Mouse (Mus musculus): ENCODE results near the gene Olfr1135. TPM values are rescaled to one million over a fixed set of nuclear protein-coding genes. Genes with fewer than 3 reads are reported as not detected.

Olfr1135 gene
- total and polyA plus RNA-seq, 3 experiments: not detected

Other genes with a start within 250 kb of the Olfr1135 start
Only the 20 nearest of the 26 such genes appear.
- not detected in 2 replicates for gene Pramel7, start 176.6 kb downstream of the Olfr1135 start, total RNA-seq (2012; rRNA removed)
- not detected in 2 replicates for gene Pramel7, start 176.6 kb downstream of the Olfr1135 start, total RNA-seq (2014; rRNA removed)
- not detected in 2 replicates for gene Pramel7, start 176.6 kb downstream of the Olfr1135 start, polyA plus RNA-seq (2012; ENCODE audit: insufficient read length, low read depth)
- gene Pramel6, start 167.1 kb downstream of the Olfr1135 start, total RNA-seq (2012; rRNA removed): not detected in 2 replicates
- not detected in 2 replicates for gene Pramel6, start 167.1 kb downstream of the Olfr1135 start, total RNA-seq (2014; rRNA removed)
- not detected in 2 replicates for gene Pramel6, start 167.1 kb downstream of the Olfr1135 start, polyA plus RNA-seq (2012; ENCODE audit: insufficient read length, low read depth)
- gene Olfr153, start 141.9 kb downstream of the Olfr1135 start, total RNA-seq (2012; rRNA removed): not detected in 2 replicates
- gene Olfr153, start 141.9 kb downstream of the Olfr1135 start, total RNA-seq (2014; rRNA removed): not detected in 2 replicates
- gene Olfr153, start 141.9 kb downstream of the Olfr1135 start, polyA plus RNA-seq (2012; ENCODE audit: insufficient read length, low read depth): not detected in 2 replicates
- not detected in 2 replicates for gene Olfr1128, start 128.1 kb downstream of the Olfr1135 start, total RNA-seq (2012; rRNA removed)
- gene Olfr1128, start 128.1 kb downstream of the Olfr1135 start, total RNA-seq (2014; rRNA removed): not detected in 2 replicates
- gene Olfr1128, start 128.1 kb downstream of the Olfr1135 start, polyA plus RNA-seq (2012; ENCODE audit: insufficient read length, low read depth): not detected in 2 replicates
- not detected in 2 replicates for gene Olfr1129, start 99.8 kb downstream of the Olfr1135 start, total RNA-seq (2012; rRNA removed)
- not detected in 2 replicates for gene Olfr1129, start 99.8 kb downstream of the Olfr1135 start, total RNA-seq (2014; rRNA removed)
- 0.17 TPM in 1 of 2 replicates, not detected in the other for gene Olfr1129, start 99.8 kb downstream of the Olfr1135 start, polyA plus RNA-seq (2012; ENCODE audit: insufficient read length, low read depth)
- not detected in 2 replicates for gene Olfr1130, start 67.5 kb downstream of the Olfr1135 start, total RNA-seq (2012; rRNA removed)
- gene Olfr1130, start 67.5 kb downstream of the Olfr1135 start, total RNA-seq (2014; rRNA removed): not detected in 2 replicates
- not detected in 2 replicates for gene Olfr1130, start 67.5 kb downstream of the Olfr1135 start, polyA plus RNA-seq (2012; ENCODE audit: insufficient read length, low read depth)
- not detected in 2 replicates for gene Olfr1131, start 46.6 kb downstream of the Olfr1135 start, total RNA-seq (2012; rRNA removed)
- gene Olfr1131, start 46.6 kb downstream of the Olfr1135 start, total RNA-seq (2014; rRNA removed): not detected in 2 replicates
- gene Olfr1131, start 46.6 kb downstream of the Olfr1135 start, polyA plus RNA-seq (2012; ENCODE audit: insufficient read length, low read depth): not detected in 2 replicates
- gene Olfr1132, start 36.1 kb downstream of the Olfr1135 start, total RNA-seq (2012; rRNA removed): not detected in 2 replicates
- gene Olfr1132, start 36.1 kb downstream of the Olfr1135 start, total RNA-seq (2014; rRNA removed): not detected in 2 replicates
- not detected in 2 replicates for gene Olfr1132, start 36.1 kb downstream of the Olfr1135 start, polyA plus RNA-seq (2012; ENCODE audit: insufficient read length, low read depth)
- not detected in 2 replicates for gene Olfr1133, start 26.3 kb downstream of the Olfr1135 start, total RNA-seq (2012; rRNA removed)
- not detected in 2 replicates for gene Olfr1133, start 26.3 kb downstream of the Olfr1135 start, total RNA-seq (2014; rRNA removed)
- gene Olfr1133, start 26.3 kb downstream of the Olfr1135 start, polyA plus RNA-seq (2012; ENCODE audit: insufficient read length, low read depth): not detected in 2 replicates
- gene Olfr1134, start 15.2 kb downstream of the Olfr1135 start, total RNA-seq (2012; rRNA removed): not detected in 2 replicates
- not detected in 2 replicates for gene Olfr1134, start 15.2 kb downstream of the Olfr1135 start, total RNA-seq (2014; rRNA removed)
- gene Olfr1134, start 15.2 kb downstream of the Olfr1135 start, polyA plus RNA-seq (2012; ENCODE audit: insufficient read length, low read depth): not detected in 2 replicates
- not detected in 2 replicates for gene Olfr1136, start 20.3 kb upstream of the Olfr1135 start, total RNA-seq (2012; rRNA removed)
- not detected in 2 replicates for gene Olfr1136, start 20.3 kb upstream of the Olfr1135 start, total RNA-seq (2014; rRNA removed)
- not detected in 2 replicates for gene Olfr1136, start 20.3 kb upstream of the Olfr1135 start, polyA plus RNA-seq (2012; ENCODE audit: insufficient read length, low read depth)
- gene Olfr1137, start 39.5 kb upstream of the Olfr1135 start, total RNA-seq (2012; rRNA removed): not detected in 2 replicates
- not detected in 2 replicates for gene Olfr1137, start 39.5 kb upstream of the Olfr1135 start, total RNA-seq (2014; rRNA removed)
- gene Olfr1137, start 39.5 kb upstream of the Olfr1135 start, polyA plus RNA-seq (2012; ENCODE audit: insufficient read length, low read depth): not detected in 2 replicates
- gene Olfr1138, start 66.3 kb upstream of the Olfr1135 start, total RNA-seq (2012; rRNA removed): not detected in 2 replicates
- gene Olfr1138, start 66.3 kb upstream of the Olfr1135 start, total RNA-seq (2014; rRNA removed): not detected in 2 replicates
- not detected in 2 replicates for gene Olfr1138, start 66.3 kb upstream of the Olfr1135 start, polyA plus RNA-seq (2012; ENCODE audit: insufficient read length, low read depth)
- gene Olfr1140, start 70.1 kb upstream of the Olfr1135 start, total RNA-seq (2012; rRNA removed): not detected in 2 replicates
- gene Olfr1140, start 70.1 kb upstream of the Olfr1135 start, total RNA-seq (2014; rRNA removed): not detected in 2 replicates
- not detected in 2 replicates for gene Olfr1140, start 70.1 kb upstream of the Olfr1135 start, polyA plus RNA-seq (2012; ENCODE audit: insufficient read length, low read depth)
- not detected in 2 replicates for gene Olfr1141, start 80.3 kb upstream of the Olfr1135 start, total RNA-seq (2012; rRNA removed)
- not detected in 2 replicates for gene Olfr1141, start 80.3 kb upstream of the Olfr1135 start, total RNA-seq (2014; rRNA removed)
- gene Olfr1141, start 80.3 kb upstream of the Olfr1135 start, polyA plus RNA-seq (2012; ENCODE audit: insufficient read length, low read depth): not detected in 2 replicates
- not detected in 2 replicates for gene Olfr152, start 105.8 kb upstream of the Olfr1135 start, total RNA-seq (2012; rRNA removed)
- not detected in 2 replicates for gene Olfr152, start 105.8 kb upstream of the Olfr1135 start, total RNA-seq (2014; rRNA removed)
- not detected in 2 replicates for gene Olfr152, start 105.8 kb upstream of the Olfr1135 start, polyA plus RNA-seq (2012; ENCODE audit: insufficient read length, low read depth)
- gene Olfr1143, start 126.9 kb upstream of the Olfr1135 start, total RNA-seq (2012; rRNA removed): not detected in 2 replicates
- not detected in 2 replicates for gene Olfr1143, start 126.9 kb upstream of the Olfr1135 start, total RNA-seq (2014; rRNA removed)
- not detected in 2 replicates for gene Olfr1143, start 126.9 kb upstream of the Olfr1135 start, polyA plus RNA-seq (2012; ENCODE audit: insufficient read length, low read depth)
- gene Olfr1145, start 136.2 kb upstream of the Olfr1135 start, total RNA-seq (2012; rRNA removed): not detected in 2 replicates
- not detected in 2 replicates for gene Olfr1145, start 136.2 kb upstream of the Olfr1135 start, total RNA-seq (2014; rRNA removed)
- gene Olfr1145, start 136.2 kb upstream of the Olfr1135 start, polyA plus RNA-seq (2012; ENCODE audit: insufficient read length, low read depth): not detected in 2 replicates
- gene Olfr1148, start 156.9 kb upstream of the Olfr1135 start, total RNA-seq (2012; rRNA removed): not detected in 2 replicates
- not detected in 2 replicates for gene Olfr1148, start 156.9 kb upstream of the Olfr1135 start, total RNA-seq (2014; rRNA removed)
- gene Olfr1148, start 156.9 kb upstream of the Olfr1135 start, polyA plus RNA-seq (2012; ENCODE audit: insufficient read length, low read depth): not detected in 2 replicates
- gene Olfr1150-ps1, start 170.3 kb upstream of the Olfr1135 start, total RNA-seq (2012; rRNA removed): not detected in 2 replicates
- not detected in 2 replicates for gene Olfr1150-ps1, start 170.3 kb upstream of the Olfr1135 start, total RNA-seq (2014; rRNA removed)
- not detected in 2 replicates for gene Olfr1150-ps1, start 170.3 kb upstream of the Olfr1135 start, polyA plus RNA-seq (2012; ENCODE audit: insufficient read length, low read depth)

All from CH12.LX (cell line).